Mouse (Mus musculus) ovary, adult 18-20 months (tissue): ENCODE measurements at regions not wholly inside any gene's neighbourhood (a gene's known extent, or its start where the extent isn't known, plus 50 kb on each side); places are given as distances from the start of the nearest gene placed in this dataset.
A peak's percentile ranks its signal among the peaks of the same experiment; 100 is the strongest.

Experiments used
- DNase-seq: peaks from one replicate; pipeline ENCODE4 v3.0.0; 2022; ENCODE audit warnings: low spot score, mixed read lengths

DNA sequence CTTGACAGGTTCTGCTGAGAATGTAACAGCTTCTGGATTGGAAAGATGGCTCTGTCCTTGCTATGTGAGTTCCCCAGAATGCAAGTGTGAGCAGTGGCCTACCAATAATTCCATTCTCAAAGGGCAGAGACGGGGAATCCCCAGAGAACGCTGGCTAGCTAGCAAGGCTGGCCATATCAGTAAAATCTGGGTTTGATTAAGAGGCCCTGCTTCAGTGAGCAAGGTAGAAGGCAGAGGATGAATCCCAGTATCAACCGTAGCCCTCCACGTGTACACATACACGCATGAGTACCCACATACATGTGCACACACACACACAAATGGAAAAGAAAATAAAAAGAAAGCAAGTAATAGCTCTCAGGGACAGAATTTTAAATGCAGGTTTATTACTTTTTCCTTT is 55.3 kb downstream of the Tril start:
- no peak for DNase-seq

GRCm38 (mm10) chr6:53762586-53762985 is 58.0 kb downstream of the Tril start:
- no peak for DNase-seq

GRCm38 (mm10) chr6:53760651-53761058 is 60.0 kb downstream of the Tril start:
- peak; percentile 7 for DNase-seq

DNA sequence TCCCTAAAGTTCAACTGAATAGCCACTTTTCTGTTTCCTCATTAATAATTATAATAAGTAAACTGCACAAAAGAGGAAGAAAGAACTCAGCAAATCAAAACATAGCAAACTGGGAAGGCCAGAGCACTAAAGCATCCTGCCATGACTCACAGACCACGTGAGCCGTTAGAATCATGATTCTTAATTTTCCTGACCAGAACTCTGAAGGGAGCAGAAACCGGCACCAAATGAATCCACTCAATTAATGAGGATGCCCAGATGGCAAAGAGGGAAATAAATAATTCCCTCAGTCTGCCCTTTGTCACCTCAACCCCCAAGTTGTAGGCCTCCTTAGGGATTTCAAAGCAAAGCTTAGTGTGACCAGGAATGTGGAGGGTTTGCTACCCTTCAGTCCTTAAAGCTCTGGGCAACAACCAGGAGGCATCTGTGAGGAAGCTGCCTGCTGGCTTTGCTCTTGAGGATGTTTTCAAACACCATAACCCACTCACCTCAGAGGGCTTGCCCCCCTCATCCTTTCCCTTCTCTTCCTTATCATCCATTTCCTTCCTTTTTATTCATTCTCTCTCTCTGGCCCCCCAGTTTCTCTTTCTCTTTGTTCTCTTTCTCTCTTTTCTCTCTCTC is 60.8 kb downstream of the Tril start:
- DNase-seq: no peak

DNA sequence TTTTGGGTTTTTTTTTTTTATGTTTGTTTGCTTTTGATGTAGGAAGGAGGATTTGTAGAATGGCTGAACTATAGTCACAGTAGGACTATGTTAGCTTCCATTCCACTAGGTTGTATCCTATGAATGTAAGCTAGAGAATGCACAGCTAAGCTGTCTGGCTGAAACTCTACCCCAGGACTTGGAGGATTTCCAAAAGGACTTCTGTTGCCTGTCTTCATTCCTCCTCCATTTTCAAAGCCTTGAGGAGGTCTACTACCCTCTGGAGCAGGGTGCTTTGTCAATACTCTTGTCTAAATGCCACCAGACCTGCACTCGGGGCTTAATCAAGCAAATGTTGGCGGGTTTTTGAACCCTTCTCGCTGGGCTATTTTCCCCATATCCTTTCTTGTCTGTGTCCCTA is 66.3 kb downstream of the Tril start:
- DNase-seq: no peak

- no peak for DNase-seq
Measured at GRCm38 (mm10) chr6:53750539-53750938, 70.1 kb downstream of the Tril start.
